Mouse (Mus musculus) hindbrain, embryonic 11.5 days (tissue): ENCODE results near the gene Gm20388. TPM values are rescaled to one million over a fixed set of nuclear protein-coding genes. Genes with fewer than 3 reads are reported as not detected.

Experiments
- ATAC-seq: fragments of 200-750 bp; cut with Nextera tagmentation; 2 replicates; pipeline ENCODE4 v1.8.0; 2017; ENCODE audit warnings: mild to moderate bottlenecking, moderate TSS enrichment, moderate library complexity; ENCODE audit not compliant: low FRiP score
- DNase-seq: peaks from one replicate; pipeline ENCODE4 v3.0.0-alpha.2; 2015; ENCODE audit warnings: low spot score
- H3K27ac ChIP-seq: fragments of 300-500 bp; sonication (generic); 2 replicates; pipeline ENCODE4 v1.5.1; 2014; ENCODE audit warnings: mild to moderate bottlenecking, low read depth, low read length
- H3K27me3 ChIP-seq: fragments of 300-500 bp; sonication (generic); 2 replicates; pipeline ENCODE4 v1.6.1; 2014; ENCODE audit warnings: mild to moderate bottlenecking, low read length, moderate library complexity, mixed read lengths; ENCODE audit not compliant: control insufficient read depth, insufficient read depth
- H3K36me3 ChIP-seq: fragments of 300-500 bp; sonication (generic); 2 replicates; pipeline ENCODE4 v1.6.1; 2014; ENCODE audit warnings: mild to moderate bottlenecking, low read length, moderate library complexity, mixed read lengths; ENCODE audit not compliant: control insufficient read depth, insufficient read depth
- H3K4me1 ChIP-seq: fragments of 300-500 bp; sonication (generic); replicated peaks from 2 replicates; pipeline ENCODE4 v1.6.1; 2014; ENCODE audit warnings: low read length, mixed read lengths; ENCODE audit not compliant: control insufficient read depth, insufficient read depth
- H3K4me2 ChIP-seq: fragments of 300-500 bp; sonication (generic); replicated peaks from 2 replicates; pipeline ENCODE4 v1.6.1; 2014; ENCODE audit warnings: mild to moderate bottlenecking, low read depth, low read length
- H3K4me3 ChIP-seq: fragments of 300-500 bp; sonication (generic); 2 replicates; pipeline ENCODE4 v1.5.1; 2014; ENCODE audit warnings: low read depth, low read length
- H3K9ac ChIP-seq: fragments of 300-500 bp; sonication (generic); 2 replicates; pipeline ENCODE4 v1.6.1; 2014; ENCODE audit warnings: low read depth, low read length
- H3K9me3 ChIP-seq: fragments of 300-500 bp; sonication (generic); 2 replicates; pipeline ENCODE4 v1.6.1; 2016; ENCODE audit warnings: low read length; ENCODE audit not compliant: control insufficient read depth
- WGBS: fragments of 180-500 bp; shearing (Covaris S2); extraction: QIAGEN DNeasy Blood & Tissue Kit; methylation state at CpG from one replicate; pipeline ENCODE4 v1.1.7; 2014; 5-methylcytosine and 5-hydroxymethylcytosine counted together
- polyA plus RNA-seq: library from polyadenylated mRNA; unstranded; fragments of >200 nt; fragmentation: Nextera tagmentation; extraction: Ambion mirVana; gene quantifications from 2 replicates; pipeline ENCODE4 v1.2.1, GENCODE M21; 2014

The Gm20388 gene
- polyA plus RNA-seq, 1 experiment from 2014 or later = 11.8 TPM

DNA sequence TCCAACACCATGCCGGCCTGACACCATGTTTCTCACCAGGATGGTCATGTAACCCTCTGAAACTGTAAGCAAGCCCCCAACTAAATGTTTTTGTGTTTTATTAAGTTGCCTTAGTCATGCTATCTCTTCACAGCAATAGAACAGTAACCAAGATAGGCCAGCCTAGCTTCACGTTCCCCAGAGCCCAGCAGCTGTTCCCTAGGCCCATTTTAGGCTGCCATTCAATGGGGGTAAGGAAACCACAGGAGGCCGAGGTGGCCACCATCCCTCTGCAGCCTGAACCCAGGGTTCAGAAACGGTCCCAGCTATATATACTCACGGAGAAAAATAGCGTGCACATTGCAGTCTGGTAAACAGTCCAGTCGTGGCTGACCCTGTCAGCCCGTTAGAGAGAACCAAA, 2633.5 kb downstream of the Gm20388 start:
- H3K4me1 ChIP-seq = no peaks in the 10 kb centered on the region
- H3K27me3 ChIP-seq = no peaks in the 10 kb centered on the region
- DNase-seq (no peak), ATAC-seq (no peak)
- H3K4me3 ChIP-seq = no peak overlapping the region
- H3K4me2 ChIP-seq = no peak overlapping the region
- 90% methylated on average over 8 of the region's 8 CpGs for WGBS
- no peaks in the 10 kb centered on the region for H3K36me3 ChIP-seq
- H3K27ac ChIP-seq = no peak overlapping the region
- no peak overlapping the region for H3K9ac ChIP-seq
- no peaks in the 10 kb centered on the region for H3K9me3 ChIP-seq

DNA sequence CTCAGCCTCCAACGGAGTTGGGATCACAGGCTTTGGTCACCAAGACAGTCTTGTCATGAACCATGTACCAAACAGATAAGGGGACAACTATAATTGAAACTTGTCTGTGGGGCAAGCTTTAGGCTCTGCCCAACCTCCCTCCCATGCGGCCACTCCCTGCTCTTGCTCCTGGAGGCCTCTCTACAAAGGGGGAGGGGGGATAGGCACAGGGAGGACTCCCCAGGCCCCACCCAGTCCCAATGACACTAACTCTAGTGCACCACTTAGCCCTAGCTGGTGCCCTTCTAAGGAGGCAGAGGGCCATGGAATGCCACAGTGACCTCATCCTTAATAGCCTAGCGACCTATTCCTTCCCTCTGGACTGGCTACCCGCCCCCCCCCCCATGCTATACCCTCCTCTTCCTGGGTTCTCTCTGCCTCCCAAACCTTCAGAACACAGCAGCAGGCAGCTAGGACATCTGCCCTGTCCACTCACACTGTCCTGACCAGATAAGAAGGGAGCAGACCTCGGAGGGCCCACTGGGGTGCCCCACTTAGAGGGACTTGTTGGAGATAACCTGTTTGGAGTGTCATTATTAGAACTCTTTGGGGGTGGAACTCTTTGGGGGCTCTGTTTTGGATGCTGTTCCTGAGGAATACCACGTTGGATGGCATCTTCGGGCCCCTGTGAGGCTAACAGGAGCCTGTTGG, 2635.6 kb downstream of the Gm20388 start:
- no peak overlapping the region for H3K9ac ChIP-seq
- H3K4me2 ChIP-seq = no peak overlapping the region
- no peak overlapping the region for H3K4me3 ChIP-seq
- DNase-seq (no peak), ATAC-seq (no peak)
- 97% methylated on average over 6 of the region's 7 CpGs for WGBS
- peaks cover 17% of the 10 kb centered on the region for H3K27me3 ChIP-seq
- no peaks in the 10 kb centered on the region for H3K9me3 ChIP-seq
- no peaks in the 10 kb centered on the region for H3K36me3 ChIP-seq
- no peak overlapping the region for H3K27ac ChIP-seq
- peaks cover 3% of the 10 kb centered on the region; the same call in 1 of the 2 replicates for H3K4me1 ChIP-seq

DNA sequence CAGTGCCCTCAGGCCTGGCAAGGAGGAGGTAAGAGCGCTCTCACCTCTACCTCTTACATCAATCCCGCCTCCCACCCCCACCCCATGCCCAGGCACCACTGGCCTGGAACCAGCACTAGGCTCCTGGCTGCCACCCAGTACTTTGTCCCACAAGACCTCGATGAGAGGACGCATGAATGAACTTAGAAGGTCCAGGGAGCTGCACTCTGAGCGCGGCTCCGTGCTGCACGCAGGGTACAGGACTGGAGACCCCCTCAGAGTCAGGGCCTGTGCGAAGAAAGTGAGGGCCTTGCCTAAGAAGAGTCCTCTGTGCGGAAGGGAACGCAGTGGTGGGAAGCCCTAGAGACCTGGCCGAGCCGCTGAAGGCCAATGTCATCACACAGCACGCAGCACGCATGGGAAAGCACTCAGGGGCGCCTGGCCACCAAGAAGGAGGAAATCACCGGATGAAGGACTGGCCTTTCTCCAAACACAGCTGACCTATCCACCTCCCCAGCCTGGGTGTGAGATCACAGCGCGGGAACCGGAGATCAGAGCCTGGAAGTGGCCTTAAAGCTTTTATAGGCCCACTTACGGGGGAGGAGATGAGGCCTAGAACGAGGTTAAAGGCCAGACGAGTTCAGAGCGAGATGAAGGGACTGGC, 2636.3 kb downstream of the Gm20388 start:
- Histone ChIP-seq H3K4me2 (0 out of 2 replicates have a peak overlapping the region, but pooled peaks have one; percentile 3), H3K9me3 (no peaks in the 10 kb centered on the region), H3K36me3 (no peaks in the 10 kb centered on the region), H3K27me3 (peaks cover 22% of the 10 kb centered on the region), H3K4me3 (no peak overlapping the region), H3K4me1 (peaks cover 6% of the 10 kb centered on the region; the same call in 1 of the 2 replicates), H3K27ac (peak overlapping the region; percentile 20; the same call in 1 of the 2 replicates), H3K9ac (peak overlapping the region; percentile 24; the same call in 1 of the 2 replicates)
- no peak for ATAC-seq
- WGBS = 69% methylated on average over 24 of the region's 24 CpGs
- DNase-seq = no peak

DNA sequence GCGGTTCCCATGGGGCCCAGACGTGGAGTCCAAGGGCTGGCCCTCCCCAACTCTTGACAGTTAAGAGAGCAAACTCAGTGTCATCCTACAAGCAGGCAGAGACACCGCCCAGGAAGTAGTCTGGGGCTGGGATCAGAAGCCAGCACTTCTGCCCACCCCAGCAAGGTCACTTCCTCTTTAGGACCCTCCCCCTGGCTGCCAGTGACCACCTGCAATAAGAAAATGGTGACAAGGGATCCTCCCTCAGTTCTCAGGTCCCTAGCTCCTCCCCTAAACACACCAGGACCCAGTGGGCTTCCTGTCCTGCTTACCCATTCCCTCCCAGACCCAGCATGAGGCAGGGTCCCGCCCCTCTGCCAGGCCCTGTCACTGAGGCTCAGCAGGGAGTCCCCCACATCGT, 2637.2 kb downstream of the Gm20388 start:
- H3K4me3 ChIP-seq = no peak overlapping the region
- DNase-seq (no peak), ATAC-seq (no peak)
- H3K9ac ChIP-seq = no peak overlapping the region
- peaks cover 22% of the 10 kb centered on the region for H3K27me3 ChIP-seq
- H3K9me3 ChIP-seq = no peaks in the 10 kb centered on the region
- H3K4me1 ChIP-seq = peaks cover 6% of the 10 kb centered on the region; the same call in 1 of the 2 replicates
- no peak overlapping the region for H3K27ac ChIP-seq
- 26% methylated on average over 5 of the region's 5 CpGs for WGBS
- H3K36me3 ChIP-seq = no peaks in the 10 kb centered on the region
- H3K4me2 ChIP-seq = no peak overlapping the region

DNA sequence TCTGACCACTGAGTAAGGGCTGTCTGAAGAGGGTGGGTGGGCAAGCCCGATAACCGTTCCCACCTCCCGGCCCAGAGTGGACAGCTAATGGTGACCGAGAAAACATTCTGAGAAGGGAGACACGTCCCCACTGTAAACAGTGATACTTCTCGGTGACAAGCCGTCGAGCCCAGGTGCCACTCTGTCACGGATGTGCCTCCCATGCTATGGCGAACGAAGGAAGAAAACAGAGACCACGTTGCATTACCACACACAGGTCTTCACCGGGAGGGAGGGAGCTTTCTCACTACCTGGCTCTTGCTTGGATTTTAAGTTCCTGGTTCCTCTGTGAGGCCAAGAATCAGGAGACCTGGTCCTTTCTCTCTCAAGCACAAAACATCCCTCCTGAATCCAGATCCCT, 2637.7 kb downstream of the Gm20388 start:
- ATAC-seq (no peak), DNase-seq (no peak)
- H3K27ac ChIP-seq = no peak overlapping the region
- no peak overlapping the region for H3K9ac ChIP-seq
- H3K4me2 ChIP-seq = no peak overlapping the region
- peaks cover 6% of the 10 kb centered on the region; the same call in 1 of the 2 replicates for H3K4me1 ChIP-seq
- no peaks in the 10 kb centered on the region for H3K36me3 ChIP-seq
- no peak overlapping the region for H3K4me3 ChIP-seq
- 75% methylated on average over 13 of the region's 13 CpGs for WGBS
- H3K27me3 ChIP-seq = peaks cover 22% of the 10 kb centered on the region
- no peaks in the 10 kb centered on the region for H3K9me3 ChIP-seq

DNA sequence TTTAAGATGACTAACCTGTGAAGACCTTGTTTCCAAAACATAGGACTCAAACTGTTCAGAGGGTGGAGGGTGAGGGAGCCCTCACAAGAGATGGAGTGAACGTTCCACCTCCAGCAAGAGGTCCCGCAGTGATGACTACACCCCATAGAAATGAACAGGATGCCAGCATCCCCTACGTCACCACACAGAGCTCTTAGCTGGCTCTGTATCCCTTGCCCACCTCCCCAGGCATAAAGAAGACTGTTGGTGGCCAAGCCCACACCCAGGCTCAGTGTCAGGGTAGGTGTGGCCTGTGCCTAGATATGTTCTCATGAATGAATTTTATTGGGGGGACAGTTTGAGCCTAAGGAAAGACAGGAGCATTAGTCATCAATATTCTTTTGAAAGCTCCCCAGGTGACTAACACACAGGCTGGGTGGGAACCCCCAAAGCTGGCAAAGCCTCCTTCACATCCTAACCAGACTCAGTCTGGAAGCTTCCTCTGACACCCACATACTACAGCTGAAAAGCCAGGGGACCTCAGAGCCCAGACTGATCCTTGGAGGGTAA, 2638.3 kb downstream of the Gm20388 start:
- H3K9me3 ChIP-seq = no peaks in the 10 kb centered on the region
- peaks cover 6% of the 10 kb centered on the region; the same call in 1 of the 2 replicates for H3K4me1 ChIP-seq
- no peak for DNase-seq
- peaks cover 22% of the 10 kb centered on the region for H3K27me3 ChIP-seq
- 82% methylated on average over 3 of the region's 3 CpGs for WGBS
- no peak for ATAC-seq
- no peaks in the 10 kb centered on the region for H3K36me3 ChIP-seq
- no peak overlapping the region for H3K4me2 ChIP-seq
- H3K27ac ChIP-seq = no peak overlapping the region
- no peak overlapping the region for H3K4me3 ChIP-seq
- H3K9ac ChIP-seq = no peak overlapping the region

DNA sequence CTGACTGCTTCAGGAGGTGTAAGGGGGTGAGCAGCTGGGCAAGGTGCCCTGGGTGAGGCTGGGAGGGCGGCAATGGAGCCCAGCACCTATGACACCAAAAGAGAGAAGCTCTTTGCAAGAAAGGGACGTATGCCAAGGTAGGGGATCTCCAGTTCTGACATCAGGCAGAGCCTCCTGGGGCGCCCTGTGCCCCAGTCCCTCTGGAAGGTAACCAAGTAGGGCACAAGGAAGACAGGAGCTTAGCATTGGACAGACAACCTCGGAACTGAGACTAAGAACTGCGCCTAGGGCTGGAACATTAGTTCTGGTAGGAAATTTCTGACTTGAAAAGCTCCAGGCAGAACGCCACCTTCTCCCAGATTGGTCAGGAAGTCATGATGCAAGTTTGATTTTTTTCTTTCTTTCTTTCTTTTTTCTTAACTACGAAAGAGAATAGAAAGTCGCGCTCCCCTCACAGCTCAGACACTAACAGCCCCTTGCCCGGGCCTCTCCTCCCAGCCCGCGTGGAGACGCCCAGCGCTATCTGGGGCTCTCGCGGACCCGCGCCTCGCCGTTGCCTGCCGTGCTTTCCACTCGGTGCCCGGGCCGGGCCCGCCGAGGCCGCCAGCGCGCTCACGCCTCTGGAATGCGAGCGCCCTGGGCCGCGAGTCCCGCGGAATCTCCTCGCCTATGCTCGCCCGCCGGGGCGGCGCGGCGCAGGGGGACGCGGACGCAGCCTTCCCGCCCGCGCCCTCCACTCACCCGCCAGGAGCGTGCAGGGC, 2639.8 kb downstream of the Gm20388 start:
- peak overlapping the region; percentile 30; the same call in 1 of the 2 replicates for H3K27ac ChIP-seq
- 4% methylated on average over 42 of the region's 52 CpGs for WGBS
- ATAC-seq (peak; percentile 46), DNase-seq (peak; percentile 46)
- H3K9me3 ChIP-seq = no peaks in the 10 kb centered on the region
- peaks cover 6% of the 10 kb centered on the region; the same call in 1 of the 2 replicates for H3K4me1 ChIP-seq
- no peaks in the 10 kb centered on the region for H3K36me3 ChIP-seq
- H3K9ac ChIP-seq = peak overlapping the region; percentile 62
- peak overlapping the region; percentile 80 for H3K4me2 ChIP-seq
- peak overlapping the region; percentile 42 for H3K4me3 ChIP-seq
- peaks cover 22% of the 10 kb centered on the region for H3K27me3 ChIP-seq

DNA sequence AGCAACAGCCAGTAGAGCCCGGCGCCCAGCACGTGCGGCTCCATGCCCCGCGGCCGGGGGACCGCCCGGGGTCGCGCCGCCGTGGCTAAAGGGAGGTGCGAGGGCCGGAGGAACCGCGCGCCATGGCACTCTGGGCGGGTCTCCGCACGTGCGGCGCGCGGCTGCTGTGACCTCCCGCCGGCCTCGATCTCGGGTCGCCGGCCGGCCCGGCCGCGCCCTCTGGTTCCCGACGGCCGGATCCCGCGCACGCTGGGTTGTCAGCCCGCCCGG, 2640.3 kb downstream of the Gm20388 start:
- H3K9me3 ChIP-seq = no peaks in the 10 kb centered on the region
- peaks cover 22% of the 10 kb centered on the region for H3K27me3 ChIP-seq
- peak overlapping the region; percentile 42 for H3K4me3 ChIP-seq
- H3K4me1 ChIP-seq = peaks cover 6% of the 10 kb centered on the region; the same call in 1 of the 2 replicates
- H3K27ac ChIP-seq = 0 out of 2 replicates have a peak overlapping the region, but pooled peaks have one; percentile 30
- H3K36me3 ChIP-seq = no peaks in the 10 kb centered on the region
- no peak for ATAC-seq
- WGBS = under 1% methylated on average over 31 of the region's 43 CpGs
- peak overlapping the region; percentile 80 for H3K4me2 ChIP-seq
- DNase-seq = peak; percentile 69
- H3K9ac ChIP-seq = peak overlapping the region; percentile 62
